Mouse (Mus musculus): ENCODE measurements around the gene Nek8. TPM values are rescaled to one million over a fixed set of nuclear protein-coding genes. Genes with fewer than 3 reads are reported as not detected.

Nek8 gene
- polyA plus RNA-seq (2014; fragmentation: Nextera tagmentation; extraction: Ambion mirVana): 15.3 and 17.2 TPM in 2 replicates

- WGBS: under 1% methylated on average over 32 of the region's 32 CpGs
Measured at GRCm38 (mm10) chr11:78176402-78176862, at the start of gene Nek8, which contains the start of gene Tlcd1. TSS of gene Nek8 (minus strand) at chr11:78176675. TSS of gene Tlcd1 (plus strand) at chr11:78176711.

GRCm38 (mm10) chr11:78223586-78223985 is 47.1 kb upstream of the Nek8 start:
- no peak overlapping the region for H3K9ac ChIP-seq
- DNase-seq (no peak), ATAC-seq (ENCODE audit: insufficient read depth) (no peak)
- no peak overlapping the region for H3K4me2 ChIP-seq
- H3K4me3 ChIP-seq (ENCODE audit: low read depth, low read length): no peak overlapping the region
- no peak for TF ChIP-seq CTCF (IDR thresholded peaks at IDR 0.05; ENCODE audit: low read depth)
- WGBS: 95% methylated on average over 4 of the region's 4 CpGs
- H3K27ac ChIP-seq (ENCODE audit: low read depth): no peak overlapping the region
- no peaks in the 10 kb centered on the region for H3K27me3 ChIP-seq (ENCODE audit: insufficient read depth, low read length)
- H3K36me3 ChIP-seq (ENCODE audit: insufficient read depth): peaks cover 95% of the 10 kb centered on the region
- H3K9me3 ChIP-seq (ENCODE audit: low read depth, low read length): no peaks in the 10 kb centered on the region
- H3K4me1 ChIP-seq (ENCODE audit: insufficient read depth): no peaks in the 10 kb centered on the region

More at GRCm38 (mm10) chr11:78176402-78176862, at the start of gene Nek8, which contains the start of gene Tlcd1:
- no peak for TF ChIP-seq CTCF (IDR thresholded peaks at IDR 0.05; ENCODE audit: low read depth)
- peak within 1 kb of the TSS; percentile 59 for H3K4me3 ChIP-seq (ENCODE audit: low read depth, low read length)
- DNase-seq (peak; percentile 98), ATAC-seq (ENCODE audit: insufficient read depth) (peak; percentile 10; the same call in 1 of the 2 replicates)
- H3K9me3 ChIP-seq (ENCODE audit: low read depth, low read length): no peaks in the 10 kb centered on the region
- no peaks in the 10 kb centered on the region for H3K27me3 ChIP-seq (ENCODE audit: insufficient read depth, low read length)
- H3K4me1 ChIP-seq (ENCODE audit: insufficient read depth): no peaks in the 10 kb centered on the region
- H3K27ac ChIP-seq (ENCODE audit: low read depth): peak within 1 kb of the TSS; percentile 97
- peaks cover 21% of the 10 kb centered on the region for H3K36me3 ChIP-seq (ENCODE audit: insufficient read depth)
- H3K9ac ChIP-seq: peak within 1 kb of the TSS; percentile 51
- H3K4me2 ChIP-seq: peak within 1 kb of the TSS; percentile 96

- ATAC-seq (ENCODE audit: insufficient read depth) (no peak), DNase-seq (no peak)
- H3K4me3 ChIP-seq (ENCODE audit: low read depth, low read length): no peak overlapping the region
- H3K27me3 ChIP-seq (ENCODE audit: insufficient read depth, low read length): no peaks in the 10 kb centered on the region
- TF ChIP-seq CTCF (IDR thresholded peaks at IDR 0.05; ENCODE audit: low read depth): no peak
- no peaks in the 10 kb centered on the region for H3K4me1 ChIP-seq (ENCODE audit: insufficient read depth)
- H3K9me3 ChIP-seq (ENCODE audit: low read depth, low read length): no peaks in the 10 kb centered on the region
- WGBS: 89% methylated on average over 11 of the region's 11 CpGs
- peaks cover 98% of the 10 kb centered on the region for H3K36me3 ChIP-seq (ENCODE audit: insufficient read depth)
- H3K4me2 ChIP-seq: no peak overlapping the region
- no peak overlapping the region for H3K9ac ChIP-seq
- H3K27ac ChIP-seq (ENCODE audit: low read depth): no peak overlapping the region
Measured at GRCm38 (mm10) chr11:78215709-78216317, 39.3 kb upstream of the Nek8 start.

GRCm38 (mm10) chr11:78213086-78213817 is 36.8 kb upstream of the Nek8 start:
- DNase-seq (no peak), ATAC-seq (ENCODE audit: insufficient read depth) (no peak)
- no peak overlapping the region for H3K9ac ChIP-seq
- H3K36me3 ChIP-seq (ENCODE audit: insufficient read depth): peaks cover 99% of the 10 kb centered on the region
- H3K9me3 ChIP-seq (ENCODE audit: low read depth, low read length): no peaks in the 10 kb centered on the region
- no peaks in the 10 kb centered on the region for H3K27me3 ChIP-seq (ENCODE audit: insufficient read depth, low read length)
- 90% methylated on average over 14 of the region's 14 CpGs for WGBS
- H3K27ac ChIP-seq (ENCODE audit: low read depth): no peak overlapping the region
- no peak for TF ChIP-seq CTCF (IDR thresholded peaks at IDR 0.05; ENCODE audit: low read depth)
- no peak overlapping the region for H3K4me2 ChIP-seq
- H3K4me1 ChIP-seq (ENCODE audit: insufficient read depth): no peaks in the 10 kb centered on the region
- H3K4me3 ChIP-seq (ENCODE audit: low read depth, low read length): no peak overlapping the region

- Histone ChIP-seq H3K27me3 (ENCODE audit: insufficient read depth, low read length) (no peaks in the 10 kb centered on the region), H3K36me3 (ENCODE audit: insufficient read depth) (peaks cover 100% of the 10 kb centered on the region), H3K4me1 (ENCODE audit: insufficient read depth) (no peaks in the 10 kb centered on the region), H3K27ac (ENCODE audit: low read depth) (no peak overlapping the region), H3K4me2 (no peak overlapping the region), H3K9ac (no peak overlapping the region), H3K4me3 (ENCODE audit: low read depth, low read length) (no peak overlapping the region), H3K9me3 (ENCODE audit: low read depth, low read length) (no peaks in the 10 kb centered on the region)
- no peak for DNase-seq
- 86% methylated on average over 5 of the region's 5 CpGs for WGBS
- no peak for TF ChIP-seq CTCF (IDR thresholded peaks at IDR 0.05; ENCODE audit: low read depth)
- ATAC-seq (ENCODE audit: insufficient read depth): no peak
Measured at GRCm38 (mm10) chr11:78211513-78211912, 35.0 kb upstream of the Nek8 start.

GRCm38 (mm10) chr11:78210615-78211014 is 34.1 kb upstream of the Nek8 start:
- Histone ChIP-seq H3K36me3 (ENCODE audit: insufficient read depth) (peaks cover 100% of the 10 kb centered on the region), H3K27ac (ENCODE audit: low read depth) (no peak overlapping the region), H3K4me3 (ENCODE audit: low read depth, low read length) (no peak overlapping the region), H3K4me1 (ENCODE audit: insufficient read depth) (no peaks in the 10 kb centered on the region), H3K9me3 (ENCODE audit: low read depth, low read length) (no peaks in the 10 kb centered on the region), H3K27me3 (ENCODE audit: insufficient read depth, low read length) (no peaks in the 10 kb centered on the region), H3K4me2 (no peak overlapping the region), H3K9ac (no peak overlapping the region)
- TF ChIP-seq CTCF (IDR thresholded peaks at IDR 0.05; ENCODE audit: low read depth): no peak
- ATAC-seq (ENCODE audit: insufficient read depth): no peak
- WGBS: 40% methylated on average over 7 of the region's 7 CpGs
- no peak for DNase-seq

- WGBS: 75% methylated on average over 6 of the region's 6 CpGs
- H3K4me2 ChIP-seq: no peak overlapping the region
- H3K9ac ChIP-seq: no peak overlapping the region
Measured at GRCm38 (mm10) chr11:78209886-78210285, 33.4 kb upstream of the Nek8 start.

More at GRCm38 (mm10) chr11:78209886-78210285, 33.4 kb upstream of the Nek8 start:
- no peak for TF ChIP-seq CTCF (IDR thresholded peaks at IDR 0.05; ENCODE audit: low read depth)
- DNase-seq (no peak), ATAC-seq (ENCODE audit: insufficient read depth) (no peak)
- H3K27me3 ChIP-seq (ENCODE audit: insufficient read depth, low read length): no peaks in the 10 kb centered on the region
- H3K4me3 ChIP-seq (ENCODE audit: low read depth, low read length): no peak overlapping the region
- H3K9me3 ChIP-seq (ENCODE audit: low read depth, low read length): no peaks in the 10 kb centered on the region
- H3K36me3 ChIP-seq (ENCODE audit: insufficient read depth): peaks cover 99% of the 10 kb centered on the region
- H3K27ac ChIP-seq (ENCODE audit: low read depth): no peak overlapping the region
- no peaks in the 10 kb centered on the region for H3K4me1 ChIP-seq (ENCODE audit: insufficient read depth)
